Mouse (Mus musculus) embryonic fibroblast, embryonic 13.5 days (primary cell): Measurements from ENCODE around the gene Lhfpl2.

Experiments used
- CTCF ChIP-seq: IDR thresholded peaks from 2 replicates; pipeline ENCODE4 v1.5.1; 2011; ENCODE audit warnings: mild to moderate bottlenecking, control low read depth, low read length, moderate library complexity, borderline replicate concordance; ENCODE audit not compliant: insufficient read depth
- POLR2A ChIP-seq: IDR thresholded peaks from 2 replicates; pipeline ENCODE4 v1.6.1; 2011; ENCODE audit warnings: low read depth, mild to moderate bottlenecking, control low read depth, low read length, moderate library complexity

DNA sequence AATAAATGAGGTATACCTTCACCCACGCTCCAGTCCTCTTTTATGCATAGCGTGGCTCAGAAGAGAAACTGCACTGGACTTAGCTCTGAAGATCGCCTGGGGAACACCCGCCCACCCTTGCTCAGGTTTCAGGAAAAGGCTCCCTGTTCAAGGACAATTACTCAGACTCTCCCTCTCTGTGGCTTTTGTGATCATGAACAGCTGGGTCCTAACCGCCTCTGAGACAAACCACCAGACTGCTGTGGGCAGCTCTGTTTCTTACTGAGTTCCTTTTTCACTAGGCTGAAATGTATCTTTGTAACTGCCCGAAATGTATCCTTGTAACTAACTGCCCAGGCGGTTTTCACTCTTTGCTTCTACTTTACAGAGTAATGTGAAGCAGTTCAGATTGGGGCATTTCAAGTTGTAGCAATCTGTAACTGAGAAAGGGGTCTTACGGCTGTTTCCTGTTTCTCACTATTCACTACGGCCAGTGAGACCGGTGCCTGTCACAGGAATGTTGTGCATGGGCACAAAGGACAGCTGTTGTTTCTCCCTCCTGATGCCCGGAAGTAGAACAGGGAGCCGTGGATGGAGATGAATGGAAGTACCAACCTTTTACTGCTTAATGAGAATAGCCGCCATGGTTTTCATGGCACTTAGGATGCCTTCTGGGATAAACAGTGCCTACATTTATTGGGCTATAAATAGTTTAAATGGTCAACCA, 59.3 kb downstream of the Lhfpl2 start:
- no peak for TF ChIP-seq POLR2A
- no peak for TF ChIP-seq CTCF
